Mouse (Mus musculus) cerebellum, adult 11-12 months (tissue): ENCODE measurements around the gene Xrra1.
A peak's percentile ranks its signal among the peaks of the same experiment; 100 is the strongest.

Source experiments
- DNase-seq: peaks from one replicate; pipeline ENCODE4 v3.0.0; 2022

Xrra1 gene

DNA sequence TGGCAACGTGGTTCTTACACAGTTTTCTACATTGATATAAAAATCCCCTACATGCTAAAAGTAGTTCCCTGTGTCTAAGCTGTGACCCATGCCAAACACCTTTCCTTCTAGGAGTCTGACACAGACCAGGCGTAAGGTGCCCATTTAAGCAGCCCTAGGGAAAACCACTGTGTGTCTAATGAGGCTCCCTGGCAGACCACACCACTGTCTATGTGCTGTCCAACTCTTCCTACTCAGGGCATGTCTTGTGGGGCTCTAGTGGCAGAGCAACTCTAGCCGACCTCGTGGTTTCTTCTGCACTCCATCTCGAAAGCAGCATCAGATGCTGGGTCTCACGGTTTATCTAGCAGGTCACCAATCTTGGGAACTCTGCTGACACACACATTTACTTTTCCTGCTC lies 7.3 kb upstream of the Xrra1 start:
- no peak for DNase-seq

DNA sequence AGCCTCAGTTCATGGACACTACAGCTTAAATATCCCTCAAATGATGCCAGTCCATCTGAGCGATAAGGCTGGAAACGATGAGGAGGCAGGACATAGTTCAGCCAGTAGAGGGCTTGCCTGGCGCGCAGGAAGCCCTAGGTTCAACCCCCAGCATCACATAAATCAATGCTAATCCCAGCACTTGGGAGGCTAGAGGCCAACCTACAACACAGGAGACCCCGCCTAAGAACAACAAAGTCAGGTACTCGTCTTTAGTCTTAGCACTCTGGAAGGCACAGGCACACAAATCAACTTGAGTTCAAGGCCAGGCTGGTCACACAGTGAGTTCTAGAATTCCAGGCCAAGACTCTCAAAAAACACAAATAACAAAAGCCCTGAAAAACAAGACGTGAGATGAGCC lies 5.6 kb upstream of the Xrra1 start:
- DNase-seq, result no peak

DNA sequence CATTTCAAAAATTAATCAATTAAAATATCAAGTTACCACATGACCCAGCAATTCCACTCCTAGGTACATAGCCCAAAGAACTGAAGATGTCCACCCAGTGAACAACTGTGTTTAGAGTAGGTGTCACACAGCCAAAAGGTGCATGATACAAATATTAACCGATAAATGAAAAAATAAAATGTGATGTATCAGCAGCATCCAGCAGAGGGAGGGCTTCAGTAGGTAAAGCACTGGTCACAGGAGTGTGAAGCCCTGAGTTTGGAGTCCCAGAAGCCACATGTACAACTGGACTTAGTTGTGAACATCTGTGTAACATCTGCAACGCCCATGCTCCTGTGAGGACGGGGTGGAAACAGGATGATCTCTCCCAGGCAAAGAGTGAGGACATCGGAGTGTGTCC lies 4.6 kb upstream of the Xrra1 start:
- DNase-seq, result no peak

DNA sequence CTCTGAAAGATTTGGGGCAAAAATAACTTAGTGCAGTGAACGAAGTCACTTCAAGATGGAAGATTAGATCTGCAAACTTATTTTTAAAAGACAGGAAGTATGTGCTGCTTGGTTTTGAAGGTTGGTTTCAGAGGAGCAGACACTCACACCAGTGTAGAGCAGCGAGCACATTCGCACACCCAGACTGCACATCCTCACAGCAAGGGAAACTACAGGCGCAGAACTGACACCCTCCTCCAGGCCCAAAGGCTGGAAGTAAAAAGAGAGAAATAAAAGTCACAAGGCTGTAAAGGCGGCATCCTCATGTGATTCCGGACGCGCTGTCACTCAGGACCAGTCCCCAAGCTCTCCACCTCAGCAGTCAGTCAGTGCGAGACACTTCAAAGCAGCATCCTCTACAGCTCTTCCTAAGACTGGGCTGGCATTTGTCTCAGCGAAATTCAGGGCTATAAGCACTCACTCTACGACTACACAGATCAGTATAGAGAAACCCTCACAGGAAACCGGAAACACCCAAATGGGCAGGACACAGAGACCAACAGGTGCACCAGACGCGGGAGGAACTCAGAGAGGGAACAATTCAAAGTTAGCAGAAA lies 2.6 kb upstream of the Xrra1 start:
- DNase-seq, result no peak

DNA sequence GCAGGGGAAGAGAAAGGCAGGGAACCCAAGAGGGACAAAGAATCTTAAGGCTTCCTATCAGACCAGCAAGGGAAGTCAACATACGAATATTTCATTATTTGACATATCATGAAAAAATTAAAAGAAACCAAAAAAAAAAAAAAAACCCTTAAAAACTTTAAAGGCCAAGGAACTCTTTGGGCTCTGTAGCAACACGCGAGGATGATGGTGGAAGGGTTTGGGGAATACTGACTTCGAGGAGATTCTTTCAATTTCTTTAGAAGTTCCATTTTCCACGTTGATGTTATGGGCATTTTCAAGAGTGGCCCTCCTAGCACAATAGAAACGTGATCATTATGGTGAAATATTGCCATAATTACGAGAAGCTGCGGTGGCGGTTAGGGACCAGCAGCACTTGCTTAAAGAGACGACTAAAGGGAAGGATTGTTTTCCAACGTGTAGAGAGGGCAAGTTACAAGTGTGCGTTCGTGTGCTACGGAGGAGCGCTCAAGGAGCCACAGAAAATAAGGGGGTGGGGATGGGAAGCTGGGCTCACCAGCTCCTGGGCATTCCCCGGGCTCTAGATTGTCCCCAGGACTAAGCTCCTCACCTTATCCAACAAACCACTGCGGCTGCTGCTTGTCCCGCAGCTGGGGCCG lies 622 bp upstream of the Xrra1 start:
- DNase-seq, result no peak

GRCm38 (mm10) chr7:99863362-99863761 lies 4.4 kb downstream of the Xrra1 start, which contains the start of gene Spcs2:
Gene Spcs2 (minus strand): TSS chr7:99863462.
- no peak for DNase-seq

- DNase-seq, result no peak
Observed at GRCm38 (mm10) chr7:99864241-99865028, 5.5 kb downstream of the Xrra1 start.

DNA sequence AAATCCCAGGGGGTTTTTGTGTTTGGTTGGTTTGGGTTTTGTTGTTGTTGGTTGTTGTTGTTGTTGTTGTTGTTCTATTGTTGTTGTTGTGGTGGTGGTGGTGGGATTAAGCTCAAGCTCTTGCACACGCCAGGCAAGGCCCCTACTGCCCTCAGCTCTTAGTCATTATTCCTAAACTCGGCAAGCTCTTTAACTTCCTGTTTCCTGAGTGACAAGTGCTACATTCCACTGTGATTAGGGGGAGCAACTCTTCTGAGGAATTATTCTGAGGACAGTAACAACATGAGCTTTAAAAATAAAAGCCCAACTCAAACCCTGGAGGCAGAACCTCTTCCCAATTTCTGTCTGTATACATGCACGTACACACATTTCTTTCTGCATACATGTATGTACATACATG lies 6.3 kb downstream of the Xrra1 start:
- no peak for DNase-seq

GRCm38 (mm10) chr7:99869296-99869695 lies 10.4 kb downstream of the Xrra1 start:
- DNase-seq, result no peak

DNA sequence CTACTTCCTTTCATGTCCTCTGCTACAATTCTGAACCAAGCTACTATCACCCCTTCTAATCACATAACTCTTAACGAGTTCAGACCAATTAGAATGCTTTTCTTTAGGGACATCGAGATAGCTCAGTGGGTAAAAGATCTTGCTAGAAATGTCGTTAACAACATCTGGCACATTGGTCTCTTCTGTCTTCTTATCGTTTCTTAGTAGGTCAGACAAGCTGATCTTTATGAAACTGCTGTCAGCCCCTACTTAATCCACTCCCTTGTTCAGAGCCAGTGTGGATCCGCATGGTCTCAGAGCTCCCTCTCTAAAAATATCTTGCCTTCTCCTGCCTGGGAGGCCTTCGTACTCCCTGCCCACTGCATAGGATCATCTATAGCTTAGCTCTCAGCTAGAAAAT lies 15.0 kb downstream of the Xrra1 start:
- DNase-seq, result no peak

DNA sequence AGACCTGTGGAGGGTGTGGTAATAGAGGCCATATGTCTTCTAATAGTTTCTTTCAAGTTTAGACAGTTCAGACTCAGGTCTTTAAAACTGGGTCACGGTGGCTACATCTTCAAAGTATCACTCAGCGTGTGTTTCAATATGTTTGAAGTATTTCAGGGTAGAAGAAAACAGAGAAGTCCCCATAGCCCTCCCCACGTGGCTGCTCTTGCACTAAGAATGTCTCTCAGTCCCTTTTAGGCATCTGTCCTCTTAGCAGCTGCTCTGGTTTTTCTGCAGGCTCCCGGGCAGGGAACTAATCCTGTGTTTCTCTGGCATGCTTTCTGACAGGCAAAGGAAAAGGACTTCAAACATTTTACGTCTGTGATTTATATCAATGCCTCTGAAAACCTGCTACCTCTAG lies 17.0 kb downstream of the Xrra1 start:
- DNase-seq, result no peak

DNA sequence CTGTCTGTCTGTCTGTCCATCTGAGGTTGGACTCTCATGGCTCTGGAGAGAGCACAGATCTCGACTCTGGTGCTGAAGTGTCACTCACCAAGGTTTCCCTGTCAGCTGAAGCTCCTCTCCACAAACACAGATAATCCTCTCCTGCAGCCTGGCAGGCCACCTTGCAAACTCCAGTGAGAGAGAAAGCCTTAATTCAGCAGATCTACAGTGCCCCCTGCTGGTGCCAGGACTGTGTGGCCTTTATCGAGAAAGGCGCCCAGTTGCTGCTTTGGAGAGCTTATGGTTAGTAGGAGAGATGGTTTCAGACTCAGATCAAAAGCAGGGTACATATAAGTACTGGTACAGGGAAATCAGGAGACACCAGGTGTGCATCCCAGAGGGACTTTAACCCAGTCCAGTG lies 17.4 kb downstream of the Xrra1 start:
- DNase-seq, result peak; percentile 40

DNA sequence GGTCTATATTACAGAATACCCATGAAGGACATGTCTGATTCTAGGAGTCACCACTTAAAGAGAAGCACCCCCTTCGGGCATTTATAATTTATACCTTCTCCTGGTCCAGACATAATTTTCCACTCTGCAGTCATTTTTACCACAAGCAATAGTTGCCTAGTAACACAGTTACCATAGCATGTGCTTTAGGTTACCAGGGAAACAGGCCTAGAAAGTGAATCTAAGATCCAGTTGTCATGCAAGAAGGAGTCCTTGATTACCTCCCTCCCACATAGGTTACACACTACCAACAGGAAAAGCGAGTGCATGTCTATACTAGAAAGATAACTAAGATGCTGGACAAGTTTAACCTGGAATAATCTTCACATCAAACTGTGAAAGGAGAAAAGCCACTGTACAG lies 19.3 kb downstream of the Xrra1 start:
- no peak for DNase-seq

GRCm38 (mm10) chr7:99887230-99887735 lies 28.4 kb downstream of the Xrra1 start:
- no peak for DNase-seq

GRCm38 (mm10) chr7:99887743-99888142 lies 28.8 kb downstream of the Xrra1 start:
- no peak for DNase-seq

DNA sequence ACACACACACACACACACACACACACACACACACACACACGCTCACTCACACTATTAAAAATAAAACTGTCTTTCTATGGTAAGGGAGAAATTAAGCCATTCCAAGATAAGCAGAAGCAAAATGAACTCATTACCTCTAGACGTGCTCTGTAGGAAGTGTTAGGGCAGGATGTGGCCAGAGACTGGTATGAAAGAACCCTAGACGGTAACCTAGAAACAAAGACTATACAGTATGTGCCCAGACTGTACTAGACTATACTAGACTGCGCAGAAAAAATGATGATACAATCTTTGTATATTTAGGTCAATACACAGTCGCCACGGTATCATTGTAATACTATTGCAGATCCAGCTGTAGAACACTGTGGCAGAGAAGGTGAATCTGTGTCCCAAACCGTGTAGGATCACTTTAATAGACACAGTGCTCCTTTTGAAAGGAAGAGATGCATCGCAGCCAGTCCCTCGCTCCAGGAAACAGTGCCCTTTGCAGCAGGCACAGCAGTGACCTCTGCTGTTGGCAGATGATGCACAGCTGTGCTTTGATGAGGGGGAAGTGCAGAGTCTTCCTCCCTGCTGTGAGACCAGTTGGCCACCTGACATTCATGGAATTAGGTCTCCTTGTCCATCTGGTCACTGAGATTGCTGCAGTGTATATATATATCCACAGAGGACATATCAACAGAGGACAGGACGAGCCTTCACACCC lies 30.4 kb downstream of the Xrra1 start:
- peak; percentile 8 for DNase-seq

DNA sequence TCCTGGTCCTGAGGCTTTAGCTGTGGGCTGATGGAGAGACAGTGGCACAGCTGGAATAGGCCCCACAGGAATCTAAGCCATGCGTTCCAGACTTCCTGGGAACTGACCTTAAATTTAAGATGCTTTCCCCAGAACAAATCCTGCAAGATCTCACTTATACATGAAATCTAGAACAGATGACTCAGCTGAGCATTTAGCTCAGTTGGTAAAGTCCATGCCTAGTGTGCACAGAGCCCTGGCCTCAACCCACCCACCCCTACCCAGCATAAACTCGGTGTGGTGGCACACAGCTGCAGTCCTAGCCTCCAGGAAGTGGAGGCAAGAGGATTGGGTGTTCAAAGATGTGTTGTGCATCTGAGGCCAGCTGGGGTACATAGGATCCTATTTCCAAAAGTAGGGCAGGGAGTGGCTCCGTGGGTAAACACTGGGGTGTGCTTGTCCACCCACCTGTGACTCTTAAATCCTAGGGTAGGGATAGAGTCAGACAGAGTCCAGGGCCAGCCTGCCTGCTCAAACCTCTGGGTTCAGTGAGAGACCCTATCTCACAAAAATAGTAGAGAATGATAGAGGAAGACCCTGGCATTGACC lies 31.3 kb downstream of the Xrra1 start:
- no peak for DNase-seq

DNA sequence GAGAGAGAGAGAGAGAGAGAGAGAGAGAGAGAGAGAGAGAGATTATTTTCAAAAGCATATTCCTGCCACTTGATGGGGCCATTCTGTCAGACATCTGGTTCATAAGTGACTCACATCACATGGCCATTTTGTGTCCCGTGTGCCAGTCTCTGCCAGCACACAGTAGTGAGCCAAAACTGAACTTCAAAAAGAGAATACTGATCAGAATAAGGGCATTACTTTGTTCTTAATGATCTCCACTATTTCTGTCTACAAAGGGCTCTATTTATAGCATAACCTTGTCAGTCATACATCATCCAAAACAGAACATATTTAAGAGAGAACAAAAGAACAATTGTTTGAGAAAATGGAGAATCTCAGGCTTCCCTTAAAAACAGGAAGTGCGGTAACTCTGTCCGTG lies 32.6 kb downstream of the Xrra1 start:
- DNase-seq, result no peak

GRCm38 (mm10) chr7:99892351-99892750 lies 33.4 kb downstream of the Xrra1 start:
- no peak for DNase-seq

GRCm38 (mm10) chr7:99893967-99894366 lies 35.1 kb downstream of the Xrra1 start:
- DNase-seq, result no peak

- DNase-seq, result no peak
Observed at GRCm38 (mm10) chr7:99894478-99894877, 35.6 kb downstream of the Xrra1 start.

GRCm38 (mm10) chr7:99896905-99897304 lies 38.0 kb downstream of the Xrra1 start:
- no peak for DNase-seq

DNA sequence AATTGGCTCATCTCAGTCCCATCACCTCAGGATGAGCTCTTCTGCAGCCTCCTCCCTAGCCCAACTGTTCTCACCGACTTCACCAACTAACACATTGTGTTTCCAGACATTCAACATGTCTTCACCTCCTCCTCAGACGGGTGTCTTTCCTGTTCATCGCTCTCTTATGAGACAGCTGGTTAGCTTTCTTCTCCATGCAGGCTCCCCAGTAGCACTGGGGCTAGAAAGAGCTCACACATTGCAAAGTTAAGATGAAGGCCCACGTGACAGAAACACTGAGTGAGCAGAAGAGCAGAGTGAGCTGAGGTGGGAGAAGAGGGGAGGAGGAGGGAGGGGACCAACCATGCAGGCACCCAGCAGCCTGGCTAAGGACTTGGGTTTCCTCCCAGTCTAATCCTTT lies 43.3 kb downstream of the Xrra1 start:
- no peak for DNase-seq
